Mouse (Mus musculus) right cerebral cortex, adult 18-20 months (tissue): ENCODE measurements at regions not wholly inside any gene's neighbourhood (a gene's known extent, or its start where the extent isn't known, plus 50 kb on each side); places are given as distances from the start of the nearest gene placed in this dataset.
"Not testable (repeated sequence)": the region's sequence is repeated elsewhere in the genome, so short reads cannot be mapped to it uniquely, and the experiment has no call there.

Source experiments
- DNase-seq: peaks from one replicate; pipeline ENCODE4 v3.0.0; 2022; ENCODE audit warnings: mixed read lengths

DNA sequence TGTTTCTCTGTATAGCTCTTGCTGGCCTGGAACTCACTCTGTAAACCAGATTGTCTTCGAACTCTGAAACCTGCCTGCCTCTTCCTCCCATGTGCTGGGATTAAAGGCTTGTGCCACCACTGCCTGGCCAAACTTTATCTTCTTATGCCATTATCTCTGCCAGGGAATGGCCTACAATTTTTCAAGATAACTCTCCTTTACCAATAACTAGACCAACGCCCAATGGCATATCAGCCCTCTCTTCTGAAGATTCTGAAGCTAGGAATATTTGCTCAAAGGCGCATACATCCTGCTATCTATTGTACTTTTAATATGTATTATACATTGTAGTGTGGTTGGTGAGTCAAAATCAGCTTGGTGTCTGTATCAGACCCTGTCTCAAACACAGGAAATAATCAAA lies 235.4 kb upstream of the Cts3 start:
- not testable (repeated sequence) for DNase-seq

DNA sequence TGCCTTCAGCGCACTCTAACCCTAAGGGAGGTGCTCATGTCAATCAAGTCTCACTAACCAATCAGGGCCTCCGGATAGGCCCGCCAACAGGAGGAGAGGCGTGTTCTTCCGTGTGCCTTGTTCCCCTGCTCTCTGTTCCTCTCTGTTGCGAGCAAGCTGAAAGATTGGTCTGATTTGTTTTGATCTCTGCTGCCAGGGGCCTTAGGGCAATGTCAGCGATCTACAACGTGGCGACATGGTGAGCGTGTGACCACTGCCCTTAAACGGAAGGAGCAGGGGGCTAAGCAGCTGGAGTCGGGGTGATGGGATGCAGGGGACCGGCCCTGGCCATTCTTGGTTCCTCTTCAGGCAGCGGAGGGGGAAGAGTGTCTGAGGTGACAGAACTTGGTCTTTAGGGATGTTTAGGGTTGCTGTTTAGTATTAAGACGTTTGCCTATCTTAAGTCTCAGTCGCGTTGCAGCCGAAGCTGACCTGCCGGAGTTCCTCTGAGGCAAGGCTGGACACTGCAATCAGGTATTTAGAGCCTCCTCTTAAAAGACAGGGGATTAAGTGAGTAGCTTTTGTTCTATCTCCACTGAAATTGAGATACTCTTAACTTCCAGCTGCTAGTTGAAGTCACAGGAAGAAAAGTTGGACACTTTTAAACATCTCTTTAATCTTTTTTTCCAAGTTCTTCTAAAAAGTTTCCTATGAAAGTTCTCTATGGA lies 234.4 kb upstream of the Cts3 start:
- peak; percentile 4 for DNase-seq

GRCm38 (mm10) chr13:61803763-61804162 lies 233.8 kb upstream of the Cts3 start:
- DNase-seq = not testable (repeated sequence)

DNA sequence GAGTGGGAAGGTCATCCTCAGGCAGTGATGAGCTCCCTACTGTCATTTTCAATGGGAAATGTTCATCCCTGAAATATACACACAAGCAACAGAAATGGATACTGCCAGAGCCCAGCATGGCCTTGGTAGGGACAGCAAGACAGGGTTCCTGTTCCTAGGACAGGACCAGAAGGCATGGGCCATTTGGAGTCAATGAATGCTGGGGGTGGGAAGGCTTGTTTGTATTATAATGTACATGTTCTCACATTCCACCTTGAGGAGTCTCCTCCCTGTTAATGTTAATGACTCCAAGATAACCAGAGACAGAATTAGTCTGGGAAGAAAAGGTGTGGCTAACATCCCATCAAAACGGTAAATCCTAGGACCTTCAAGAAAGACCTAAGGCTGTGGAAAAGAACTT lies 193.5 kb upstream of the Cts3 start:
- not testable (repeated sequence) for DNase-seq
